Mouse (Mus musculus): ENCODE results near the gene Zbtb20. TPM values are rescaled to one million over a fixed set of nuclear protein-coding genes. Genes with fewer than 3 reads are reported as not detected.
A peak's percentile ranks its signal among the peaks of the same experiment; 100 is the strongest.

Zbtb20 gene
- polyA plus RNA-seq, 1 experiment from 2014 or later = 5.2 TPM

- WGBS (ENCODE audit: missing documents) = 92% methylated on average over 2 of the region's 2 CpGs
- no peak overlapping the region for H3K4me3 ChIP-seq (ENCODE audit: inconsistent target)
- H3K79me2 ChIP-seq (ENCODE audit: inconsistent target) = no peaks in the 10 kb centered on the region
- H3K36me3 ChIP-seq (ENCODE audit: inconsistent target) = no peaks in the 10 kb centered on the region
- H3K27ac ChIP-seq = no peak overlapping the region
Observed at GRCm38 (mm10) chr16:42885538-42885937, 9.9 kb downstream of the Zbtb20 start.

GRCm38 (mm10) chr16:42885964-42886363 is 10.3 kb downstream of the Zbtb20 start:
- Histone ChIP-seq H3K36me3 (ENCODE audit: inconsistent target) (no peaks in the 10 kb centered on the region), H3K27ac (no peak overlapping the region), H3K79me2 (ENCODE audit: inconsistent target) (no peaks in the 10 kb centered on the region), H3K4me3 (ENCODE audit: inconsistent target) (no peak overlapping the region)
- 98% methylated on average over 7 of the region's 7 CpGs for WGBS (ENCODE audit: missing documents)

- Histone ChIP-seq H3K4me3 (ENCODE audit: inconsistent target) (no peak overlapping the region), H3K79me2 (ENCODE audit: inconsistent target) (no peaks in the 10 kb centered on the region), H3K27ac (no peak overlapping the region), H3K36me3 (ENCODE audit: inconsistent target) (no peaks in the 10 kb centered on the region)
- WGBS (ENCODE audit: missing documents) = 14% methylated on average over 3 of the region's 3 CpGs
Observed at GRCm38 (mm10) chr16:42897125-42897693, 21.5 kb downstream of the Zbtb20 start.

- 73% methylated on average over 1 of the region's 1 CpGs for WGBS (ENCODE audit: missing documents)
- H3K36me3 ChIP-seq (ENCODE audit: inconsistent target) = no peaks in the 10 kb centered on the region
Observed at GRCm38 (mm10) chr16:42900328-42900727, 24.6 kb downstream of the Zbtb20 start.

GRCm38 (mm10) chr16:42907283-42907701 is 31.6 kb downstream of the Zbtb20 start:
- Histone ChIP-seq H3K27ac (peak overlapping the region; percentile 21), H3K4me3 (ENCODE audit: inconsistent target) (peak overlapping the region; percentile 30), H3K79me2 (ENCODE audit: inconsistent target) (no peaks in the 10 kb centered on the region), H3K36me3 (ENCODE audit: inconsistent target) (no peaks in the 10 kb centered on the region)
- 11% methylated on average over 4 of the region's 4 CpGs for WGBS (ENCODE audit: missing documents)

More at GRCm38 (mm10) chr16:42900328-42900727, 24.6 kb downstream of the Zbtb20 start:
- Histone ChIP-seq H3K79me2 (ENCODE audit: inconsistent target) (no peaks in the 10 kb centered on the region), H3K4me3 (ENCODE audit: inconsistent target) (no peak overlapping the region), H3K27ac (no peak overlapping the region)

GRCm38 (mm10) chr16:42908381-42908780 is 32.7 kb downstream of the Zbtb20 start:
- H3K27ac ChIP-seq = no peak overlapping the region
- peak overlapping the region; percentile 30; the same call in 1 of the 2 replicates for H3K4me3 ChIP-seq (ENCODE audit: inconsistent target)
- H3K36me3 ChIP-seq (ENCODE audit: inconsistent target) = no peaks in the 10 kb centered on the region
- no peaks in the 10 kb centered on the region for H3K79me2 ChIP-seq (ENCODE audit: inconsistent target)

- H3K36me3 ChIP-seq (ENCODE audit: inconsistent target) = no peaks in the 10 kb centered on the region
- H3K4me3 ChIP-seq (ENCODE audit: inconsistent target) = no peak overlapping the region
- H3K27ac ChIP-seq = no peak overlapping the region
- WGBS (ENCODE audit: missing documents) = 79% methylated on average over 5 of the region's 5 CpGs
- H3K79me2 ChIP-seq (ENCODE audit: inconsistent target) = no peaks in the 10 kb centered on the region
Observed at GRCm38 (mm10) chr16:42908896-42909295, 33.2 kb downstream of the Zbtb20 start.

GRCm38 (mm10) chr16:42910016-42910415 is 34.3 kb downstream of the Zbtb20 start:
- no peak overlapping the region for H3K27ac ChIP-seq
- H3K79me2 ChIP-seq (ENCODE audit: inconsistent target) = no peaks in the 10 kb centered on the region
- H3K4me3 ChIP-seq (ENCODE audit: inconsistent target) = 0 out of 2 replicates have a peak overlapping the region, but pooled peaks have one; percentile 1
- 18% methylated on average over 4 of the region's 4 CpGs for WGBS (ENCODE audit: missing documents)
- no peaks in the 10 kb centered on the region for H3K36me3 ChIP-seq (ENCODE audit: inconsistent target)

GRCm38 (mm10) chr16:42910716-42911115 is 35.0 kb downstream of the Zbtb20 start:
- 64% methylated on average over 3 of the region's 3 CpGs for WGBS (ENCODE audit: missing documents)

GRCm38 (mm10) chr16:42911326-42911725 is 35.6 kb downstream of the Zbtb20 start:
- H3K27ac ChIP-seq = no peak overlapping the region
- H3K79me2 ChIP-seq (ENCODE audit: inconsistent target) = no peaks in the 10 kb centered on the region
- no peaks in the 10 kb centered on the region for H3K36me3 ChIP-seq (ENCODE audit: inconsistent target)
- H3K4me3 ChIP-seq (ENCODE audit: inconsistent target) = no peak overlapping the region
- 98% methylated on average over 4 of the region's 4 CpGs for WGBS (ENCODE audit: missing documents)

More at GRCm38 (mm10) chr16:42910716-42911115, 35.0 kb downstream of the Zbtb20 start:
- H3K36me3 ChIP-seq (ENCODE audit: inconsistent target) = no peaks in the 10 kb centered on the region
- no peak overlapping the region for H3K27ac ChIP-seq
- no peaks in the 10 kb centered on the region for H3K79me2 ChIP-seq (ENCODE audit: inconsistent target)
- H3K4me3 ChIP-seq (ENCODE audit: inconsistent target) = no peak overlapping the region

- Histone ChIP-seq H3K36me3 (ENCODE audit: inconsistent target) (no peaks in the 10 kb centered on the region), H3K79me2 (ENCODE audit: inconsistent target) (no peaks in the 10 kb centered on the region), H3K27ac (no peak overlapping the region), H3K4me3 (ENCODE audit: inconsistent target) (no peak overlapping the region)
- 77% methylated on average over 5 of the region's 5 CpGs for WGBS (ENCODE audit: missing documents)
Observed at GRCm38 (mm10) chr16:42911815-42912214, 36.1 kb downstream of the Zbtb20 start.

GRCm38 (mm10) chr16:42913291-42913690 is 37.6 kb downstream of the Zbtb20 start:
- Histone ChIP-seq H3K36me3 (ENCODE audit: inconsistent target) (no peaks in the 10 kb centered on the region), H3K27ac (no peak overlapping the region), H3K4me3 (ENCODE audit: inconsistent target) (no peak overlapping the region), H3K79me2 (ENCODE audit: inconsistent target) (no peaks in the 10 kb centered on the region)
- 90% methylated on average over 8 of the region's 8 CpGs for WGBS (ENCODE audit: missing documents)

- no peaks in the 10 kb centered on the region for H3K79me2 ChIP-seq (ENCODE audit: inconsistent target)
- no peak overlapping the region for H3K4me3 ChIP-seq (ENCODE audit: inconsistent target)
- H3K27ac ChIP-seq = no peak overlapping the region
- no peaks in the 10 kb centered on the region for H3K36me3 ChIP-seq (ENCODE audit: inconsistent target)
- 70% methylated on average over 8 of the region's 8 CpGs for WGBS (ENCODE audit: missing documents)
Observed at GRCm38 (mm10) chr16:42914457-42915085, 38.9 kb downstream of the Zbtb20 start.

- Histone ChIP-seq H3K4me3 (ENCODE audit: inconsistent target) (no peak overlapping the region), H3K36me3 (ENCODE audit: inconsistent target) (no peaks in the 10 kb centered on the region), H3K79me2 (ENCODE audit: inconsistent target) (no peaks in the 10 kb centered on the region), H3K27ac (no peak overlapping the region)
- WGBS (ENCODE audit: missing documents) = 64% methylated on average over 4 of the region's 5 CpGs
Observed at GRCm38 (mm10) chr16:42919992-42920760, 44.5 kb downstream of the Zbtb20 start.

GRCm38 (mm10) chr16:42921436-42921835 is 45.8 kb downstream of the Zbtb20 start:
- Histone ChIP-seq H3K27ac (no peak overlapping the region), H3K79me2 (ENCODE audit: inconsistent target) (no peaks in the 10 kb centered on the region), H3K36me3 (ENCODE audit: inconsistent target) (no peaks in the 10 kb centered on the region), H3K4me3 (ENCODE audit: inconsistent target) (no peak overlapping the region)
- WGBS (ENCODE audit: missing documents) = 88% methylated on average over 4 of the region's 4 CpGs

Measured in macrophage (primary cell).